In genomic region chr12:102320322-102320721, GRCm38 (mm10) we compare ENCODE assay signal across 16 mouse cellular contexts. TPM values are rescaled to one million over a fixed set of nuclear protein-coding genes. Genes with fewer than 3 reads are reported as not detected.
DNase-seq lines count a peak whose midpoint lies in the region; ATAC-seq and TF ChIP-seq lines count a peak whose summit lies in the region.
"Had no signal": no experiment of that assay in that cellular context is flagged by ENCODE, and none has a peak within 500 bp of the region (broad histone marks: within the 10 kb centered on the region; RNA-seq: fewer than 3 reads in every experiment).

No protein-coding gene starts in this region.

- H3K36me3 ChIP-seq in heart, embryonic 14.5 days (ENCODE audit: control insufficient read depth, insufficient read depth, low read length) = peaks cover 4% of the 10 kb centered on the region
- peaks cover 5% of the 10 kb centered on the region; the same call in 1 of the 2 replicates for H3K36me3 ChIP-seq in lung, embryonic 14.5 days (ENCODE audit: insufficient read depth)
- peaks cover 3% of the 10 kb centered on the region; the same call in 1 of the 2 replicates for H3K36me3 ChIP-seq in intestine, embryonic 16.5 days (ENCODE audit: control insufficient read depth, insufficient read depth, low read length)
- peaks cover 5% of the 10 kb centered on the region for H3K36me3 ChIP-seq in liver, embryonic 15.5 days (replicated peaks)
- peaks cover 2% of the 10 kb centered on the region; the same call in 1 of the 2 replicates for H3K36me3 ChIP-seq in hindbrain, embryonic 10.5 days
- H3K36me3 ChIP-seq: embryonic facial prominence, embryonic 12.5 days; forebrain, embryonic 10.5 days; G1E; neural tube, embryonic 13.5 days had no signal

- H3K4me1 ChIP-seq in heart, embryonic 14.5 days (ENCODE audit: control insufficient read depth in 2 of 2, insufficient read depth in 2 of 2, low read length in 2 of 2) = peaks cover 3 to 16% of the 10 kb centered on the region in 2 experiments; a peak in 3 of 4 replicates
- peaks cover 17% of the 10 kb centered on the region for H3K4me1 ChIP-seq in lung, embryonic 14.5 days (ENCODE audit: insufficient read depth)
- peaks cover 24% of the 10 kb centered on the region for H3K4me1 ChIP-seq in intestine, embryonic 16.5 days (ENCODE audit: control insufficient read depth, insufficient read depth, low read length)
- peaks cover 15% of the 10 kb centered on the region for H3K4me1 ChIP-seq in liver, embryonic 15.5 days (replicated peaks)
- no peaks in the 10 kb centered on the region for H3K4me1 ChIP-seq in hindbrain, embryonic 10.5 days (replicated peaks)
- H3K4me1 ChIP-seq: embryonic facial prominence, embryonic 12.5 days; neural tube, embryonic 13.5 days had no signal

- WGBS in heart, embryonic 14.5 days = 58% methylated on average over 2 of the region's 2 CpGs
- 62% methylated on average over 2 of the region's 2 CpGs for WGBS in lung, embryonic 14.5 days
- WGBS in intestine, embryonic 16.5 days = 44% methylated on average over 2 of the region's 2 CpGs
- WGBS in liver, embryonic 15.5 days (ENCODE audit: insufficient replicate concordance) = 11% methylated on average over 2 of the region's 2 CpGs
- 63% methylated on average over 2 of the region's 2 CpGs for WGBS in hindbrain, embryonic 10.5 days

- no peak for DNase-seq in heart, adult 9 months (ENCODE audit: low spot score in 2 of 2)
- no peak for DNase-seq in lung, embryonic 14.5 days
- no peak for DNase-seq in lung, postnatal 36 days
- no peak for DNase-seq in left cerebral cortex, adult 11 months (ENCODE audit: low spot score)
- no peak for DNase-seq in hindbrain, embryonic 10.5 days (ENCODE audit: low spot score)
- DNase-seq: adrenal gland, postnatal 10 days; cerebellum, postnatal 36 days; right cerebral cortex, postnatal 4 days had no signal

- H3K9me3 ChIP-seq in heart, embryonic 14.5 days (ENCODE audit: control insufficient read depth, low read length) = no peaks in the 10 kb centered on the region
- H3K9me3 ChIP-seq in lung, embryonic 14.5 days (ENCODE audit: low read depth, low read length) = no peaks in the 10 kb centered on the region
- H3K9me3 ChIP-seq in intestine, embryonic 16.5 days (ENCODE audit: control insufficient read depth, low read length) = no peaks in the 10 kb centered on the region
- H3K9me3 ChIP-seq in liver, embryonic 15.5 days (replicated peaks) = no peaks in the 10 kb centered on the region
- no peaks in the 10 kb centered on the region for H3K9me3 ChIP-seq in hindbrain, embryonic 10.5 days
- H3K9me3 ChIP-seq: embryonic facial prominence, embryonic 12.5 days; forebrain, embryonic 10.5 days; G1E; neural tube, embryonic 13.5 days had no signal

- H3K4me2 ChIP-seq in heart, embryonic 14.5 days (ENCODE audit: low read length) = no peak overlapping the region
- no peak overlapping the region for H3K4me2 ChIP-seq in lung, embryonic 14.5 days
- H3K4me2 ChIP-seq in intestine, embryonic 16.5 days (ENCODE audit: low read depth, low read length) = no peak overlapping the region
- H3K4me2 ChIP-seq in liver, embryonic 15.5 days = no peak overlapping the region
- H3K4me2 ChIP-seq: embryonic facial prominence, embryonic 12.5 days; neural tube, embryonic 13.5 days had no signal

- TF ChIP-seq CTCF in lung, embryonic 14.5 days (IDR thresholded peaks at IDR 0.05; ENCODE audit: low read depth) = no peak

- no peak overlapping the region for H3K9ac ChIP-seq in heart, embryonic 14.5 days (ENCODE audit: low read length)
- H3K9ac ChIP-seq in lung, embryonic 14.5 days = no peak overlapping the region
- H3K9ac ChIP-seq in intestine, embryonic 16.5 days (ENCODE audit: low read depth, low read length) = no peak overlapping the region
- no peak overlapping the region for H3K9ac ChIP-seq in liver, embryonic 15.5 days
- H3K9ac ChIP-seq: embryonic facial prominence, embryonic 12.5 days; neural tube, embryonic 13.5 days had no signal

- peak overlapping the region; percentile 35; a peak in 3 of 4 replicates for H3K27ac ChIP-seq in heart, embryonic 14.5 days (replicated peaks in 1 of 2; ENCODE audit: control insufficient read depth in 1 of 2, insufficient read depth in 1 of 2, low read depth in 2 of 2, low read length in 2 of 2)
- H3K27ac ChIP-seq in lung, embryonic 14.5 days (ENCODE audit: low read depth) = peak overlapping the region; percentile 54; the same call in 1 of the 2 replicates
- H3K27ac ChIP-seq in intestine, embryonic 16.5 days (ENCODE audit: low read length) = peak overlapping the region; percentile 53; the same call in 1 of the 2 replicates
- peak overlapping the region; percentile 65; the same call in 1 of the 2 replicates for H3K27ac ChIP-seq in liver, embryonic 15.5 days (replicated peaks)
- no peak overlapping the region for H3K27ac ChIP-seq in hindbrain, embryonic 10.5 days
- H3K27ac ChIP-seq: forebrain, embryonic 10.5 days; layer of hippocampus, adult 2 months; neural tube, embryonic 13.5 days had no signal

- H3K27me3 ChIP-seq in heart, embryonic 14.5 days (ENCODE audit: control insufficient read depth, insufficient read depth, low read length) = no peaks in the 10 kb centered on the region
- H3K27me3 ChIP-seq in lung, embryonic 14.5 days (ENCODE audit: insufficient read depth, low read length) = no peaks in the 10 kb centered on the region
- H3K27me3 ChIP-seq in intestine, embryonic 16.5 days (replicated peaks; ENCODE audit: control insufficient read depth, insufficient read depth, low read length) = no peaks in the 10 kb centered on the region
- H3K27me3 ChIP-seq in liver, embryonic 15.5 days = no peaks in the 10 kb centered on the region
- H3K27me3 ChIP-seq in hindbrain, embryonic 10.5 days (ENCODE audit: insufficient read depth, poor library complexity, severe bottlenecking) = no peaks in the 10 kb centered on the region
- H3K27me3 ChIP-seq: embryonic facial prominence, embryonic 12.5 days; neural tube, embryonic 13.5 days had no signal

- no peak overlapping the region for H3K4me3 ChIP-seq in heart, embryonic 14.5 days (ENCODE audit: control insufficient read depth in 1 of 2, insufficient read depth in 1 of 2, low read depth in 1 of 2, low read length in 2 of 2)
- no peak overlapping the region for H3K4me3 ChIP-seq in lung, embryonic 14.5 days (ENCODE audit: low read depth, low read length)
- no peak overlapping the region for H3K4me3 ChIP-seq in intestine, embryonic 16.5 days (ENCODE audit: low read length)
- H3K4me3 ChIP-seq in liver, embryonic 15.5 days (replicated peaks) = no peak overlapping the region
- no peak overlapping the region for H3K4me3 ChIP-seq in hindbrain, embryonic 10.5 days
- H3K4me3 ChIP-seq: embryonic facial prominence, embryonic 12.5 days; forebrain, embryonic 10.5 days; layer of hippocampus, adult 2 months; neural tube, embryonic 13.5 days had no signal

- ATAC-seq in heart, embryonic 14.5 days (ENCODE audit: insufficient number of reproducible peaks, insufficient read depth, low FRiP score, low read depth) = no peak
- ATAC-seq in lung, embryonic 14.5 days (ENCODE audit: insufficient read depth) = no peak
- ATAC-seq in intestine, embryonic 16.5 days = peak; percentile 54
- ATAC-seq in liver, embryonic 15.5 days (ENCODE audit: insufficient read depth) = no peak

RNA-seq across cellular contexts. Expression of gene Rin3, which starts 37.5 kb away (rescaled TPM):
- polyA plus RNA-seq in heart, embryonic 14.5 days (2014; fragmentation: Nextera tagmentation; extraction: Ambion mirVana) = 11.7 and 11.8 TPM in 2 replicates
- 14.3 and 15.4 TPM in 2 replicates for polyA plus RNA-seq in lung, embryonic 14.5 days (2014; fragmentation: Nextera tagmentation; extraction: Ambion mirVana)
- 10.1 and 10.3 TPM in 2 replicates for polyA plus RNA-seq in intestine, embryonic 16.5 days (2015; fragmentation: Nextera tagmentation; extraction: Ambion mirVana)
- 7.1 and 8.1 TPM in 2 replicates for polyA plus RNA-seq in liver, embryonic 15.5 days (2015; fragmentation: Nextera tagmentation; extraction: Ambion mirVana)
- 5.1 TPM in 2 replicates for polyA plus RNA-seq in hindbrain, embryonic 10.5 days (2016; fragmentation: Nextera tagmentation; extraction: Ambion mirVana)
